Mouse (Mus musculus) adrenal gland, postnatal 25 days (tissue): ENCODE data around the gene Scn8a. TPM values are rescaled to one million over a fixed set of nuclear protein-coding genes. Genes with fewer than 3 reads are reported as not detected.
"Not testable (repeated sequence)": the region's sequence is repeated elsewhere in the genome, so short reads cannot be mapped to it uniquely, and the experiment has no call there.

Experiments
- DNase-seq: peaks from one replicate; pipeline ENCODE4 v3.0.0; 2021; ENCODE audit warnings: mixed read lengths
- long read RNA-seq: library from polyadenylated mRNA; stranded (forward); transcript quantifications from one replicate; pipeline ENCODE4 v2.0.0, GENCODE M21; 2021
- total RNA-seq: library from RNA; stranded (reverse); gene quantifications from 2 replicates; pipeline ENCODE4 v1.2.3, GENCODE M21; 2021

The Scn8a gene
- 4.4 and 4.8 TPM in 2 replicates for total RNA-seq
- long read RNA-seq, partial matches to known transcripts: 1 of 3 reads
- long read RNA-seq, other reads (novel, unspliced or antisense): 2 of 3 reads

DNA sequence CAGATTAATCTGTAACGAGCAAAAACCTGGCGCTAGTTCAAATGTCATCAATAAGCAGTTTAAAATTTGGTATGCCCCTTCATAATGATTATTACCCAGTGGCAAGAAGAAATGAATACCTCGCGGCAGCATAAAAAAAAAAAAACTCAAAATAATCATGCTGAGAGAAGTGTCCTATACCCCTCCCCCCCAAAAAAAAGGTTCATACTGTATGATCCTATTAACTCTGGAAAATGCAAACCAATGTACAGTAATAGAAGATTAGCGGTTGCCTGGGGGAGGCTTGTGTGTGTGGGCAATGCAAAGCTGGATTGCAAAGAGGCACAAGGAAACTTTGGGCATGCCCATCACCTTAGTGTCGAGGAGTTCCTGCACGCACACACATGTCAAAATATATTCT is at the start of gene Scn8a:
TSS of gene Scn8a (plus strand) at position 301 of the 400 bp plus-strand sequence.
- DNase-seq: no peak

DNA sequence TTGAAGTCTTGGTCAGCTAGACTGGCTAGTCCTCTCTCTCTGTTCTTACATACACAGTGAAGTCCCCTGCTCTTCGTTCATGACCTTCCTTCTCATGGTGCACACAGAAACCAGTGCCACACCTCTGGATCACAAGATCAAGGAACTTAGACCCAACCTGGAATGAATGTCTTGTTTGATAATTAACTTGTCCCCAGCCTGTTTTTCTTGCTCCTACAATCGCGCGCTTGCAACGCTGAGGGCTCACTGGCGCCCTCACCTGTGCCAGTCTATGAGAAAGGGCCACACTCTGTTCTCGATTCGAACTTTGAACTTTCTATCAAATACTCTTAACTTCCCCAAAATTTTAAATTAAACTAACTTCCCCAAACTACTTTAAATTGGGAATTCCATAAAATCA is 47.8 kb upstream of the Scn8a start:
- DNase-seq: no peak

DNA sequence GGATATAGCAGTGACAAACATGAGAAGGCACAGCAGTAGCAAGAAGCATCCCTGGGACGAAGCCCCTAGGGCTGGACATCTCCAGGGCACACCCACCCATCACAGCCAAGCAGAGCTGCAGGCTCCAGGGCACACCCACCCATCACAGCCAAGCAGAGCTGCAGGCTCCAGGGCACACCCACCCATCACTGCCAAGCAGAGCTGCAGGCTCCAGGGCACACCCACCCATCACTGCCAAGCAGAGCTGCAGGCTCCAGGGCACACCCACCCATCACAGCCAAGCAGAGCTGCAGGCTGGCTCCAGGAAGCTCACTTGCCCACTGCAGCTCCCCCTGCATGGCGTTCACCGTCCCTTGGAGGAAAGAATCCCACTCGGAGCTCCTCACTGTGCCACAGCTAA is 47.3 kb upstream of the Scn8a start:
- DNase-seq: not testable (repeated sequence)

DNA sequence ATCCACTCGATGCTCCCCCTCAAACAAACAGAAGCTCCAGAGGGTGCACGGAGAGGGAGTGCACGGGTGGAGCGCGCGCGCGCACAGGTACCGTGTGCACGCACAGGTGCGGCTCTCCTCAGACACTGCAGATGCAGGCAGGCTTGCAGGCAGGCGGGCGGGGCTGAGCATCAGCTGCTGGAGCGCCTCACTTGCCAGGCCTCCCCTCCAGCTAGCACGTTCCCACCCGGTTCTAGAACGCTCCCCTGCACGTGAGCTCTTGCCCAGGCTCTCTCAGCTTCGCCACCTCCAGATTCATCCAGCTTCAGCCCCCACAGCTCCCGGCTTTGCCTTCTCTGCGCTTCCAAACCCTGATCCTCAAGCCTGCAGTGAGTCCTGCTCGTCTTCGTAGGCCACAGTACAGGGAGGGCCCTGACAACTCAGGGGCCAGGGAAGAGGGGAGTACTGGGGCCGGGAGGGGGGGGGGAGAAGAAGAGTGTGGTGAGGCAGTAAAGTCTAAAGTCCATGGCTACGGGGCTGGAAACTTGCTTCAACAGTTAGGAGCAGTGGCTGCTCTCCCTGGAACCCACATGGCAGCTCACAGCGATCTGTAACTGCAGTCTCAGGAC is 44.3 kb upstream of the Scn8a start:
- DNase-seq: no peak

DNA sequence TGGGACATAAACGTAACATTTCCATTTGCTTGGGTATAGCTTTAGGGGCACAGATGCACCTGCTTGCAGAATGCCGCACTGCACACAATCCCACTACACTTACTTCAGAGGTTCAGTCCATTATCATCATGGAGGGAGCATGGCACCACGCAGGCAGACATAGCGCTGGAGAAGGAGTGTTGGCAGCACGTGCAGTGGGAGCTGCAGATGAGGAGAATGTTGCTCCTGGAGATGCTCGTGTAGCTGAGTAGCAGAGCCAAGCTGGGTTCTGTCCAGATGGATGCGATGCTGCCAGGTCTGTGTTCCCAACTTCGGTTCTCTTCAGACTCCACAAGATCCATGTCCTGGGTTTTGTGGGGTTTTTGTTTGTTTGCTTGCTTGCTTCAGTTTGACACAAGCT is 43.6 kb upstream of the Scn8a start:
- no peak for DNase-seq

DNA sequence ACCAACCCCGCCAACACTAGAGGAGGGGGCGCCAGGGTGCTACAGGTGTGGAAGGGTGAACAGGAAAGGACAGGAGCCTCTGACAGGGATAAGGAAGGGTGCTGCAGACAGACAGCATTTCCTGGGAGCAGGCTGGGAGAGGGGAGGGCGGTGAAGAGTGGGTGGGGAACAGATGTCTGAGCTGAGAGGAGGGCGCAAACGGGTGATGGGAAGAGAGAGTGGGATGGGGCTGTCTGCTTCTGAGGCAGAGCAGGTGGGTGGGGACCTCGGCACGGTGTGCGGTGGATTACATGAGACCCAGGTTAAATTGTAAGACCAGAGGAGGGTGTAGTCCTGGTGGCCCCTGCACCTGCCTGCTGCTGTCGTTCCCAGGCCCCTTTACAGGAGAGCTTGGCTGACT is 39.9 kb upstream of the Scn8a start:
- no peak for DNase-seq

DNA sequence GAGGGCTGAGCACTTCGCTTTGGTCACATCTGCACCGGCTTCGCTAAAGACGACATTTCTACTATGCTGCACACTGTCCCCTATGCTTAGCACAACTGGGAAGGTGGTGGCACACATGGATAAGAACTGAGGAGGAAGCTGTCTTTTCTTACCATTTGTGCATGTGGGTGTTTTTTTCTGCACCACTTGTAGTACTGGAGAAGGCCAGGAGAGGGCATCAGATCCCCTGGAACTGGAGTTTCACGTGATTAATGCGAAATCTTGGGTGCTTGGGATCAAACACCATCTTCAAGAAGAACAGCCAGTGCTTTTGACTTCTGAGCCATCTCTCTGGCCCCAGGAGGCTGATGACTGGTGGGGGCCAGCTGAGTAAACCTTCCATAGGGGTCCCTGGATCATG is 39.0 kb upstream of the Scn8a start:
- DNase-seq: no peak

DNA sequence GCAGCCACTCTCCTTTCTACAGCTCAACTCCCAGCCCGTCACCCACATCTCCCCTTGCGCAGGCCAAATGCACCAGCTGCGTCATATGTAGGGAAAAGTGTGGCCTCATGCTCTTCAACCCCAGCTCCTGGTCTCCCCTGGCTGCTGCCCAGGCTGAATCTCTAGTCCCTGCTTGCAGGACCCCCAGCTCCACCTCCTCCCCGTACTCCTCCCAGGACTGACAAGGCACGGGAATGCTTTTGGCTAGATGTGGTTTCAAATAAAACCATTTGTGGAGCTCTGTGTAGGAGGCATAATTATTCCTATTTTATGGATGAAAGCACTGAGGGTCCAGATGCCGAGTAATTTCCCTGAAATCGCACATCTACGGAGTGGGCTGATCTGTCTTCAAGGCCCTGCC is 37.5 kb upstream of the Scn8a start:
- DNase-seq: no peak

DNA sequence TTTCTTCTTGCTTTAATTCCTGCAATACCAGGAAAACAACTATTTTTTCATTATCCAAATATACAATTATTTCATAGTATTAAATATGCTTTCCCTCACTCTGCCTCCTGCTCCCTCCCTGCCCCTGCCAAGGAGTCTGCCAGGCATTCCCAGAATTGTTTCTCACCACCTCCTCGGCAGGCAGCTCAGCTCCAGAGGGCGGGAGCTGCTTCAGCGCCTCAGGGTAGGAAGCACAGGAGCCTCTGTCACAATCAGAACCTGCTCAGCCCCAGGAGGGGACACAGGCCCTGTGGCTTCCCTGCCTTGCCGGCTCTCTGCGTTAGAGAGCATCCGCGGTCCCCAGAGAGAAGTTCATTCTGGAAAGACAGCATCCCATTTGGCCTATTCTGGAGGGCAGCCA is 36.9 kb upstream of the Scn8a start:
- no peak for DNase-seq

DNA sequence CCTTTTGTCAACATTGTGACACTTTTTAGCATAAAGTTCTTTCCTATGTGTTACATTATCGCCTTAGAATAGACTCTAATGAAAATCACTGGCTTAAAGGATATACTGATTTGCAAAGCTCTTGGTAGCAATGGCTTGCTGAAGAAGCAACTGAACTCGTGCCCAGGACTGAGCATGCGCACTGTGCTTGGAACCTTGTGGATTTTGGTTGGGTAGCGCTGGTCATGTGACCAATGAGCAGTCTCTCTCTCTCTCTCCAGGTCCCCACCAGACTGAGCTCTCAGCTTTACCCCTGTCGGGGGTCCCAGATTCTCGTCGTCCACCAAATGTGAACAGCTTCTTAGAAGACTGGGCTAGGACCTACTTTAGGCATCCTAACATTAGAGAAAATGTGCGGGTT is 32.9 kb upstream of the Scn8a start:
- DNase-seq: no peak

DNA sequence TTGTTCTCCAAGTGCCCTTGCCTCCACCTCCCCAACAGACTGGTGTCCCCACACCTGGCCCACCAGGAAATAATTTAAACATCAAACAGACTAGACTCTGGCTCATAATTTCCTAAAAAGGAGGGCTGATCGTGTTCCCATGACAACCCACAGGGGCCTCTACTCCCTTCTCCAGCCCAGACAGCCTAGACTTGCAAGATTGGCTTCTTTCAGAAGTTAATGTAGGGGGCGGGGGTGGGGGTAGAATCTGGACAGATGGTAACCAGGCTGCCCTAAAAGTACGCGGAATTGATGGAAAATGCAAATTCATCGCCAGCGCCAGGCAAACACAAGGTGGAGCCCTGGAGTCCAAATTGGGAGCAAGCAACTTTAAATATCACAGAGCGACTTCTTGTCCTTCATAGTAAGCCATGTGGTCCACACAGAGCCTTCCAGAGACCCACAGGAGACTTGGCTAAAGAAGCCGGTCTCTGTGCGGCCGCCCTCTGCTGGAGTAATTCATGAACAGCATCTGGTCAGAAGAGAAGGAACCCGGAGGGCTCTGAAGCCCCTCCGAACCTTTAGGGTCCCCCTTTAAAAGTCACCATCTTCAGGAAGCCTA is 31.0 kb upstream of the Scn8a start:
- peak; percentile 58 for DNase-seq

DNA sequence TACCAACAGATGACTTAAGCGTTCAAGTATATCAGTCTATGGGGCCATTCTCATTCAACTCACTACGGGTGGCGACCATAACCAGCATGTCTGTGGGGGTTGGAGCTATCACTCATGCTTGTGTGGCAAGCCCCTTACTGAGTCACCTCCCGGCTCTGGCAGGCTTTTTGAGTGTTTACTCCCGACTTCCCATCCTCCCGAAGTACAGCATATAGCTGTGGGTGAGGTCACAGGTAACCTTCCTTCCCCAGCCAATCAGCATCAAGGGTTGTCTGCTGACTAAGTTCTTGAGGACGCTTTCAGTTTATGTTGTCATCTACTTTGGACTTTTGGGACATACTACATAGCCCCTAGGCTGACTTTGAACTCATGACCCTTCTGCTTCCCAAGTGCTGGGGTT is 25.3 kb upstream of the Scn8a start:
- DNase-seq: no peak

DNA sequence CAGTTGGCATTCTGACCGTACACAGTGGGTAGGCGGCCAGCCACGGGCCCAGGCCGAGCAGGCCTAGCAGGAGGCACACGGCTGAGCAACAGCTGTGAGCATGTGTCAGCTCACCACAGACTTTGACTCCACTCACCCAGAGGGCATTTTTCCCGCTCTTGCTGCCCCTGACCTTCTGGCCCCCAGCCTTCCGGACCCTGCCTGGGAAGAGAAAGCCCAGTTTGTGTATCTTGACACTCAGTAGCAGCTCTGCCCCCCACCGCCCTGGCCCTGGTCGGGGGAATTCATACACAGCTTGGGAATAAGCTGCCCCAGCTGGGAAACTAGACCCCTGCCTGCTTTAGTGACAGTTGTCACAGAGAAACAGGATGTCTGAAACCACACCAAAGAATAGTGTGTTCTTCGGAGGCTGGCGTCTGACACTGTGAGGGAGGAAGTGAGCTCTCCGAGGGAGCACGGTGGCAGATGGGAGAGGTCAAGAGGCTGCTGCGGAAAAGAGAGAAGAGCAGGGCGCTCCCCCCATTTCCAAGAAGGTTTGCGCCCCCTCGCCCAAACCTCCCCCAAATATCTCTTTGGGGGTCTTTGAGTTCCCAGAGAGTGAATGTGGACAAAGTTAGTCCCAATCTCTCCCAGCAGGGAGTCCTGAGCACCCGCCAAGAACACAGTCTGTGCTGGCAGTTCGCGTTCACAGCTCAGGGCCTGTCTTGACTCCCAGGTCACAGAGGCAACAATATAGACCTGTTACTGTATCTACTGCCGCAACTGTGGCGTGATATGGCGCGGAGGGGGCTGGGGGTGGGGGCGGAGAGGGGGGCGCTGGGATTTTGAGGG is 24.4 kb upstream of the Scn8a start:
- DNase-seq: no peak

DNA sequence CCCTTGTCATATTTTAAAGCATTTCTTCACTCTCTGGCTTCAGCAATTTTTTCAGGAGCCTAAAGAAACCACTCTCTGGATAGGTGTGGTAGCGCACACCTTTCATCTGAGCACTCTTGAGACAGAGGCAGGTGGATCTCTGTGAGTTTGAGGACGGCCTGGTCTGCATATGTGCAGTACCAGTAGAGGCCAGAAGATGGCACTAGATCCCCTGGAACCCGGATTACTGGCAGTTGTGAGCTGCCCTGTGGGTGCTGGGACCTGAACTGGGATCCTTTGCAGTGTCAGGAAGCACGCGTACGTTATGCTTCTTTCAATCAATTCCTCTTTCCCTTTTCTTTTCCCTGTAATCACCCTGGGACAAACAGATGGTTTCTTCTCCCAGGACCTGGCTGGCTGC is 22.5 kb upstream of the Scn8a start:
- no peak for DNase-seq

DNA sequence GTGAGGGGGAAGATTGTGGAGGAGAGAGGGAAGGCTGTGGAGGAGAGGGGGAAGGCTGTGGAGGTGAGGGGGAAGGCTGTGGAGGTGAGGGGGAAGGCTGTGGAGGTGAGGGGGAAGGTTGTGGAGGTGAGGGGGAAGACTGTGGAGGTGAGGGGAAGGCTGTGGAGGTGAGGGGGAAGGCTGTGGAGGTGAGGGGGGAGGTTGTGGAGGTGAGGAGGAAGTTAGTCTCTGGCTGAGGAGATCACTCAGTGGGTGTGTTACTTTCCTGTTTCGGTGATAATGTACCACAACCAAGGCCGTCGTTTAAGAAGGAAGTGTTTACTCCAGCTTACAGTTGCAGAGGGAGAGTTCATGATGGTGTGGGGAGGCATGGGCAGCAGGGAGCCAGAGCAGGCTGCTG is 12.1 kb upstream of the Scn8a start:
- no peak for DNase-seq

DNA sequence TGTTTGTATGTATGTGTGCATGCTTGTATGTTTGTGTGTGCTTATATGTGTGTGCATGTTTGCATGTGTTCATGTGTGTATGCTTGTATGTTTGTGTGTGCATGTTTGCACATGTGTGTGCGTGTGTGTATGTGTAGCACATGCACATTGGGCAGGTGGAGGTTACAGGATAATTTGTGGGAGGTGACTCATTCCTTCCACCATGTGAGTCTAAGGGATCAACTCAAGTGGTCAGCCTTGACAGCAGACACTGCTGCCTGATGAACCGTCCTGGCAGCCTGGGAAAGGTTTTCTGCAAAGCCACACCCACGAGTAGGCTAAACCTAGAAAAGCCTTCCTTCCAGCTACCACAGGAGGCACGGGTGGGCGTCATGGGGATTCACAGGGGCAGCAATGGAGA is 8.8 kb upstream of the Scn8a start:
- no peak for DNase-seq

DNA sequence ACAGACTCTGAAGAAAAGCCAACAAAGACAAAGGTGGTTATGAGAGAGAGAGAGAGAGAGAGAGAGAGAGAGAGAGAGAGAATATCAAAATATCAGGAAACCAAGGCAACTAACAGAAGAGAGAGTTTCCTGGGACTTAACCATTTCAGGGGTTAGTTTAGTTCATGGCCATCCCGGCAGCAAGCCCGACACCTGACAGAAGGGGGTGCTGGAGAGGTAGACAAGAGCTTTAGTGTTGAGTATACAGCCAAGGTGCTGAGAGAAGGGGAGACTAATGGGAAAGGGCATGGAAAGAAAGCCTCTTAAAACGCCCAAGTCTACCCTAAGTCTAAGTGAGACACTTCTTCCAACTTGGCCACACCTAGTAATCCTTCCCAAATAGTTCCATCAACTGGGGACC is 4.1 kb upstream of the Scn8a start:
- DNase-seq: no peak

DNA sequence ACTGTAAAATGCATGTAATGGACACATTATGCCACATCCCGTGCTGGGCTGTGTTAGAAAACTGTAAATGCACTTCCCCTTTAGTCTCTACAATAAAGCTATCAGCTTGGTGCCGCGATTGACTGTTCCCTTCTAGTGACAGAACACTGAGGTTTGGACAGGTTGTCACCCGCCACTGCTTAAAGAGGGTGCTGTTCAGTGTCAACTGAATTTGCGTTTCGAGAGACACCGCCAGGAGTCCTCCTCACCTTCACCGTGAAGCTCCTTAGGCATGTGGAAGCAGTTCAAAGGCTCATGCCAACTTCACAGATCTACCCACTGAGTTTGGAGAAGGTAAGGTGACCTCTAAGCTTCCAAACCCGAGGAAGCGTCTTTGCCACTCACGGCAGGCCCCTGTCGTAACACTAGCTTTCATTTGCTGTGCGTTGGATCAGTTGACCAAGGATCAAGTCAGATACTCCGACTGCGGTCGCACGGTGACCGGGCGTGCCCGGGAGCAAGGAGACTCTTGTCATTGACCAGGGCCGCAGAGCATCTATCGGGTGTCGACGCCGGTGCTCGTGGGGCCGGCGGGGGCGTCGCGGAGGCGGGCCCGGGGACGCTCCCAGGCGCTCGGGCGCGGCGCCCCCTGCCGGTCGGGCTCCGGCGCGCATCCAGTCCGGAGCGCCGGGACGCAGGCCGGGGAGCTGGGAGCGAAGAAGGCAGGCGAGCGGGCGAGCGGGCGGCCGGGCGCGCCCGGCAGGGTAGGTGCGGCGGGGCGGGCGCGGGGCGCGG is 530 bp downstream of the Scn8a start:
- DNase-seq: peak; percentile 77

DNA sequence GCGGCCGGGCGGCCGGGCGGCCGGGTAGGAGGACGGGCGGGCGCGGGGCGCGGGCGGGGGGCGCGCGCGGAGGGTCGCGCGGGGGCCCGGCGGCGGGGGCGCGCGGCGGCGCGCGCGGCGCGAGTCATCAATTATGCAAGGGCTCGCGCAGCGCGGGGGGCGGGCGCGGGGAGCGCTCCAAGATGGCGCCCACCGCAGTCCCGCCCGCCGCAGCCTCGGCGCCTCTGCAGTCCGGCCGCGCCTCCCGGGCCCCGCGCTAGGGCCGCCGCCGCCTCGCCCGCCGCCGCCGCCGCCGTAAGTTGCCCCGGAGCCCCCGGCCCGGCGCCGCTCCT is 1.1 kb downstream of the Scn8a start:
- DNase-seq: peak; percentile 64

DNA sequence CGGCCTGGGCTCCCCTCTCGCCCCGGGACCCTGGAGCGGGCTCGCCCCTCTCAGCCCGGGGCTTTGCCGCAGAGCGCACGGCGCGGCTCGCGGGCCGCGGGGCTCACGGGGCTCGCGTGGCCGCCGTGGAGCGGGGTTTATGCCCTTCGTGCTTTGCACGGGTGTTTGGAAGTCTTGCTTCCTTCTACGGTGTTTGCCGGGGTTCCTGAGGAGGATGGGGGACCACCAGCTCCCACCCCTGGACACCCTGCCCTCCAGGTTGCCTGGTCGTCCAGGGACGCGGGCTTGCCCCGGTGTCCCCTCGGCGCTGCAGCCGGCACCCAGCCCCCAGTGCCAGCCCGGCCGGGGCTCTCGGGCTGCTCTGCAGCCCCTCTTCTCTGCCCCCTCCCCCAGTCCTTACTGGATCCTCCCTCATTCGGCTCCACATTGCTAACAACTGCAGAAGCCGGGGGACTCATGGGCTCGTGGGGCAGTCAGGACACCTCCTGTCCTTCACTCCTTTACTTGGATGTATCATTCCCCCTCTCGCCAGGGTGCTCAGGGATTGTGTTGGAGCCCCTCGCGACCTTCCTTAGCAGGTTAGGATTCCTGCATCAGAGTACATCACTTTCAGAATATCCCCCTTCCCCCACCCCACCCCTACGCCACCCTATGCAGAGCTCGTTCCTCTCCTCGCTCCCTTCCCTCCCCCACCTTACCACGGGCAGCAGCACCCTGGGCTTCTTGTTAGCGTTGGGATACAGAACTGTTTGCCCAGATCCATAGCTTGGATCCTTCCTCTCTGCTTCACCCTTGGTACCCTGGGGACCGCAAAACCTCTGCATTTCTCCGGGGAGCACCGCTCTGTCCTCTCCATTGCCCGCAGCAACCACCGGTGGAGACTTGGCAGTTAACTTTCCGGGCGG is 1.7 kb downstream of the Scn8a start:
- DNase-seq: no peak

DNA sequence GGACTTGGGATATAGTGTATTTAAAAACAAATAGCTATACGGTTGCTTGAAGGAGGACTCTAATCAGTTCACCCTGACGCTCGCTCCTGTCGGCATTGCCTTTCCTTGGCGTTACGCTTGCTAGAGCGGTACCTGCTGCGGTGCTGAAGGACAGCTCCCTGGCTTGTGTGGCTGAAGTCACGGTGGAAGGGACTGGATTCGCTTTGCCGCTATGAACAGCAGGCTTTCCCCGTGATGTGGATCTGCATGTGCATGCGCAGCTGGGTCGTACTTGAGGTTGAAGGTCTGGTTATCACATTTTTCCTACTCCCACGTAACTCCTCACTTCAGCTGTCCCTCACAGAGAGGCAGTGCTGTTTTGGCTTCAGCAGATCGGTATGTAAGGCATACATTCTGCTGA is 3.5 kb downstream of the Scn8a start:
- DNase-seq: peak; percentile 85

DNA sequence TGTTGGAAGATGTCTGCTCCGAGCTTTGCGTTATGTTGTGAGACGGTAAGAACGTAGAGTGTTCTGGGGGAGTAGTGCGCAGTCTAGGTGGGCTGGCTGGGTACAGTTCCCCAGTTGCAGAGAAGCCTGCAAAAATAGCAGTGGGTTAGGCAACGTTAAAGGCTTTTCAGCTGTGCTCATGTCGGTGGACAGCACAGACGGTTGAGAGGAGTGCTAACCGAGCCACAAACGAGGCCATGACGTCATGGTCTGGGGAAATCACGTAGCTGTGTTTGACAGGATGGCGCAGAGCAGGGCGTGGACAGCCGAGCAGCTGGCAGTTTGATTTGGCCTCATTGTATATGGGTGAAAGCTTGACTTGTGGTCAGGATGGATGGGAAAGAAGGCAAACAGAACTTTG is 9.4 kb downstream of the Scn8a start:
- no peak for DNase-seq
